Comparison of ENCODE assay signal across 8 mouse cellular contexts in the genomic region with DNA sequence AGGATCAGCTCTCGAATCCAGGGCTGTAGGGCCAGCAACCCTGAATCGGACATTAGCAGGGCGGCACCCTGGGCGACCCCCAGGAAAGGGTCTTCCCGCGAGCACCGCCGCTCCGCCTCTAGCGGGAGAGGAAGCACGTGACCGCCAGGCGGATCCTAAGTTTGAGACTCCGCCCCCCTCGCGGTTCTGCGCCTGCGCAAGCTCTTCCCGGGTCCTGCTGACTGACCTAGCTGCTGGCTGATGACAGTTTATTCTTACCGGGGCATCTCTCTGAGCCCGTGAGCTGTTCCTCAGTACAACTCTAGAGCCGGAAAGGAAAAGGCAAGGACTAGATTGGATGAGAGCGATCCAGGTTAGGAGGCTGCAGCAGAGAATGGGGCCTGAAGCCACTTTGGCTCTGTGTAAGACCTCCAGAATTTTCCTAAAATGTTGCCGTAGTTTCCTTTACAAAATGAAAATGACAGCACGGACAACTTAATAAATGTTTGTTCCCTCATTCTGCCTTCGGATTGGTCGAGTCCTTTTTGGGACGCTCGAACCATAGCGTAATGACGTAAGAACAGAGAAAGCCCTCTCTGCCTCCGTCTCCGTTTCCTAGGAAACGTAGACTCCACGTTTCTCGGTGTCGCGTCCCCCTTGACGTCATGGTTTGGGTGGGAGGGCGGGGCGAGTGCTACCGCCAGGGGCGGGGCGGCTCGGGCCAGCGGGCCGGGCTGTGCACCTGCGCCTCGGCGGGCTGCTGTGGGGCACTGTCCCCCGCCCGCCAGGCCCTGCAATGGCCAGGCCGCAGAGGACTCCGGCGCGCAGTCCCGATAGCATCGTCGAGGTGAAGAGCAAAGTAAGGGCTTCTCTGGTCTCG. TPM values are rescaled to one million over a fixed set of nuclear protein-coding genes. Genes with fewer than 3 reads are reported as not detected.
DNase-seq lines count a peak whose midpoint lies in the region; ATAC-seq lines count a peak whose summit lies in the region.

Gene Acd, minus strand, starts transcription at position 137 of the 859 bp plus-strand sequence.
Gene Pard6a, plus strand, starts transcription at position 183 of the 859 bp plus-strand sequence.

- ATAC-seq in hindbrain, embryonic 16.5 days, result peak; percentile 71

- H3K36me3 ChIP-seq in hindbrain, embryonic 16.5 days (ENCODE audit: control insufficient read depth, insufficient read depth, low read length), result peaks cover 30% of the 10 kb centered on the region
- H3K36me3 ChIP-seq in macrophage (ENCODE audit: inconsistent target), result peaks cover 12% of the 10 kb centered on the region; the same call in 1 of the 2 replicates

- peak; percentile 91 for DNase-seq in T-cell, adult 2 months (ENCODE audit: low spot score)
- peak; percentile 96 to 97 for DNase-seq in cerebellum, postnatal 36 days
- DNase-seq in gastrocnemius, adult 18-20 months (ENCODE audit: low spot score), result peak; percentile 96
- DNase-seq in left cerebral cortex, adult 18-20 months (ENCODE audit: low spot score in 2 of 2), result peak; percentile 94 to 95
- peak; percentile 95 for DNase-seq in right cerebral cortex, adult 18-20 months
- peak; percentile 82 for DNase-seq in urinary bladder, postnatal 10 days (ENCODE audit: low spot score)

- peaks cover 22% of the 10 kb centered on the region for H3K4me1 ChIP-seq in hindbrain, embryonic 16.5 days (ENCODE audit: control insufficient read depth, insufficient read depth, low read depth, low read length)

- H3K4me2 ChIP-seq in hindbrain, embryonic 16.5 days (ENCODE audit: low read length), result peak within 1 kb of the TSS; percentile 98

- H3K79me2 ChIP-seq in macrophage (ENCODE audit: inconsistent target), result peaks cover 6% of the 10 kb centered on the region; the same call in 1 of the 2 replicates

- H3K9me3 ChIP-seq in hindbrain, embryonic 16.5 days (ENCODE audit: control insufficient read depth, low read length), result no peaks in the 10 kb centered on the region

- peak within 1 kb of the TSS; percentile 95 for H3K27ac ChIP-seq in hindbrain, embryonic 16.5 days (ENCODE audit: low read depth, low read length)
- H3K27ac ChIP-seq in macrophage, result peak within 1 kb of the TSS; percentile 88

- H3K4me3 ChIP-seq in hindbrain, embryonic 16.5 days (ENCODE audit: low read length), result peak within 1 kb of the TSS; percentile 82
- peak within 1 kb of the TSS; percentile 94 for H3K4me3 ChIP-seq in macrophage (ENCODE audit: inconsistent target)

- under 1% methylated on average over 59 of the region's 60 CpGs for WGBS in hindbrain, embryonic 16.5 days
- under 1% methylated on average over 59 of the region's 60 CpGs for WGBS in macrophage (ENCODE audit: missing documents)

- peak within 1 kb of the TSS; percentile 80 for H3K9ac ChIP-seq in hindbrain, embryonic 16.5 days (ENCODE audit: low read depth, low read length)

- no peaks in the 10 kb centered on the region for H3K27me3 ChIP-seq in hindbrain, embryonic 16.5 days (replicated peaks; ENCODE audit: control insufficient read depth, insufficient read depth, low read length)

RNA-seq across cellular contexts. Expression of gene Acd, which starts in this region (rescaled TPM):
- 1 to 10 TPM; 5.0 to 5.4 TPM for total RNA-seq in gastrocnemius, adult 18-20 months (2021)
- 91.7 and 96.4 TPM in 2 replicates for polyA plus RNA-seq in hindbrain, embryonic 16.5 days (2015; fragmentation: Nextera tagmentation; extraction: Ambion mirVana)
- total RNA-seq in left cerebral cortex, adult 18-20 months (2021), result 10 to 100 TPM; 53.7 to 57.3 TPM
- 10 to 100 TPM in 20 of 26 experiments, 1 to 10 TPM in 6; 7.0 to 27.8 (median 15.8) TPM for total RNA-seq in macrophage (2018; cell fraction: chromatin; rRNA removed)
- 10 to 100 TPM; 13.0 to 23.4 (median 16.7) TPM for total RNA-seq in macrophage (2018; cell fraction: cytosol; rRNA removed)
- total RNA-seq in macrophage (2018; cell fraction: nucleus; rRNA removed), result 10 to 100 TPM in 25 of 26 experiments, 1 to 10 TPM in 1; 8.5 to 28.5 (median 16.7) TPM
- 14.9 to 20.7 TPM (median 19.5 TPM) in 3 replicates for polyA plus RNA-seq in macrophage (2018)

RNA-seq across cellular contexts. Expression of gene Pard6a, which starts in this region (rescaled TPM):
- total RNA-seq in gastrocnemius, adult 18-20 months (2021), result 1 to 10 TPM; 5.5 to 6.2 TPM
- polyA plus RNA-seq in hindbrain, embryonic 16.5 days (2015; fragmentation: Nextera tagmentation; extraction: Ambion mirVana), result 62.5 and 63.8 TPM in 2 replicates
- 10 to 100 TPM; 41.2 to 46.1 TPM for total RNA-seq in left cerebral cortex, adult 18-20 months (2021)
- 10 to 100 TPM in 4 of 26 experiments, 1 to 10 TPM in 15, under 1 TPM in 1, not detected in 6; 0.87 to 17.4 (median 3.9) TPM for total RNA-seq in macrophage (2018; cell fraction: chromatin; rRNA removed)
- total RNA-seq in macrophage (2018; cell fraction: cytosol; rRNA removed), result 1 to 10 TPM; 1.8 to 9.4 (median 6.4) TPM
- total RNA-seq in macrophage (2018; cell fraction: nucleus; rRNA removed), result 10 to 100 TPM in 8 of 26 experiments, 1 to 10 TPM in 17, not detected in 1; 1.1 to 24.7 (median 6.9) TPM
- 2.9 to 8.1 TPM (median 6.1 TPM) in 3 replicates for polyA plus RNA-seq in macrophage (2018)

Comparison
In these comparisons a context has a peak if more than half of its experiments do, and no peak if none do; other contexts are left out.
1. Peak in every context shown above with its lines: DNase-seq, ATAC-seq, H3K4me3 ChIP-seq and H3K27ac ChIP-seq.
2. RNA of gene Acd (total RNA-seq): 53.7 to 57.3 TPM in left cerebral cortex, adult 18-20 months; 5.0 to 5.4 TPM in gastrocnemius, adult 18-20 months; every median in the first group is over 4 times any median in the second.
3. RNA of gene Pard6a (total RNA-seq): 41.2 to 46.1 TPM in left cerebral cortex, adult 18-20 months; 5.5 to 6.2 TPM in gastrocnemius, adult 18-20 months; every median in the first group is over 4 times any median in the second.